Mouse (Mus musculus) left cerebral cortex, adult 2 months (tissue): ENCODE results near the gene Tac2. TPM values are rescaled to one million over a fixed set of nuclear protein-coding genes. Genes with fewer than 3 reads are reported as not detected.

Experiments
- DNase-seq, 2 experiments: peaks; one replicate each; pipeline ENCODE4 v3.0.0; 2021 to 2022; ENCODE audit warnings: low spot score in 2 of 2, mixed read lengths in 1 of 2; ENCODE audit errors: extremely low spot score in 1 of 2
- H3K27ac ChIP-seq: fragments of 200-600 bp; 2 replicates; pipeline ENCODE4 v1.8.1; 2022
- H3K4me3 ChIP-seq: fragments of 200-600 bp; 2 replicates; pipeline ENCODE4 v1.8.1; 2022
- CTCF ChIP-seq: fragments of 200-600 bp; IDR thresholded peaks from 2 replicates; pipeline ENCODE4 v1.8.1; 2022; ENCODE audit warnings: antibody characterized with exemption, mild to moderate bottlenecking, moderate library complexity
- intact Hi-C: fragments of 180-260 bp; cut with DNase I; formaldehyde crosslinking; loops from one replicate; pipeline ENCODE4 v1.15.1; 2025
- long read RNA-seq, 2 experiments: library from polyadenylated mRNA; stranded (forward); transcript quantifications; one replicate each; pipeline ENCODE4 v2.0.0; 2021; ENCODE audit warnings: borderline mapping rate in 2 of 2
- total RNA-seq, 2 experiments: library from RNA; stranded (reverse); gene quantifications; 2 replicates each; pipeline ENCODE4 v1.2.3; 2021

Gene Tac2
- total RNA-seq, result 10 to 100 TPM; 13.9 to 14.9 TPM
- long read RNA-seq, experiment 1, partial matches to known transcripts, result 0 of 1 reads
- long read RNA-seq, experiment 1, other reads (novel, unspliced or antisense), result 0 of 1 reads
- long read RNA-seq, experiment 2, partial matches to known transcripts, result 3 of 8 reads
- long read RNA-seq, experiment 2, other reads (novel, unspliced or antisense), result 1 of 8 reads

DNA sequence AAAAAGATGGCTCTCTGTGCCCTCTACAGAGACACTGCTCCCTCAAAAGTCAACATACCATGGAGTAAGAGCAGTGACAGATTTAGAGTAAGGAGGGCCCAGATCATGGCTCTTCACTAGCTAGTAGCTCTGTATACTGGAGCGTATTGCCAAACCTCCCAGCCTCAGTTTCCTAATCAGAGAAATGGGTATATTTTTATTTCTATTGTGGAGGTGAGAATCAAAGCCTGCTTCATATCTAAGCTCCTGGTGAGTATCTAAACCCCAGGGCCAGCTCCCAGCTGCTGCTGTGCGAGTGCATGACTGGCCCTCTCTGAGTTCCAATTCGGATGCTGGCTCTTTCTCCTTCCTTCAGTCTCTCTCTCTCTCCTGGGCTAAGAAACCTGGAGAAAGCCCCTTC is at the start of gene Tac2:
Gene Tac2 (plus strand): TSS at position 301 of the 400 bp plus-strand sequence.
- Histone ChIP-seq H3K4me3 (no peak within 1 kb of the TSS), H3K27ac (no peak within 1 kb of the TSS)
- intact Hi-C loops, result no loop called here
- no peak for TF ChIP-seq CTCF
- DNase-seq, result no peak

DNA sequence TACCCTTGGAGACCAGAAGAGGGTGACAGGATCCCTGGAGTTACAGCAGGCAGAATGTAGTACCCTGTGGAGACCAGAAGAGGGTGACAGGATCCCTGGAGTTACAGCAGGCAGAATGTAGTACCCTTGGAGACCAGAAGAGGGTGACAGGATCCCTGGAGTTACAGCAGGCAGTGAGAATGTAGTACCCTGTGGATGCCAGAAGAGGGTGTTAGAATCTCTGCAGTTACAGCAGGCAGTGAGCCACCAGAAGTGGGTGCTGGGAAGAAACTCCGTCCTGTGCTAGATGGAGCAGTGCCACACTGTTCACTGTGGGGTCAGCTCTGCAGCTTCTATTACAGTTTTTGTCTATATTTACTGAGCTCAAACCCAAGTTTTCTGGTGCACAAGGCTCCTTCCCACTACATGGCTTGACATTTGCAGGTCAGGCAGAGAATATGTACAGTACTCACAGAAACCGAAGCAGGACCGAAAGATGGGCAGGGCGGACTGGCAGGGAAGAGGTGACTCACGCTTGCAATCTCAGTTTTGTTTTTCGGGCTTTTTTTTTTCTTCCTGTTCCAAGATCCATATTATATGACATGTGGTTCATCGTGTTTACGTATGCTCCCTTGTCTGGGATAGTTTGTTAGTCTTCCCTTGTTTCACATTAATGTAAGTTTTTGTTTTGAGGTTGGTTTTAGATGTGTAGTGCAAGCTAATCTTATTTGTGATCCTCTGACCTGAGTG is 49.3 kb upstream of the Tac2 start:
- peak overlapping the region; percentile 50; the same call in 1 of the 2 replicates for H3K27ac ChIP-seq

DNA sequence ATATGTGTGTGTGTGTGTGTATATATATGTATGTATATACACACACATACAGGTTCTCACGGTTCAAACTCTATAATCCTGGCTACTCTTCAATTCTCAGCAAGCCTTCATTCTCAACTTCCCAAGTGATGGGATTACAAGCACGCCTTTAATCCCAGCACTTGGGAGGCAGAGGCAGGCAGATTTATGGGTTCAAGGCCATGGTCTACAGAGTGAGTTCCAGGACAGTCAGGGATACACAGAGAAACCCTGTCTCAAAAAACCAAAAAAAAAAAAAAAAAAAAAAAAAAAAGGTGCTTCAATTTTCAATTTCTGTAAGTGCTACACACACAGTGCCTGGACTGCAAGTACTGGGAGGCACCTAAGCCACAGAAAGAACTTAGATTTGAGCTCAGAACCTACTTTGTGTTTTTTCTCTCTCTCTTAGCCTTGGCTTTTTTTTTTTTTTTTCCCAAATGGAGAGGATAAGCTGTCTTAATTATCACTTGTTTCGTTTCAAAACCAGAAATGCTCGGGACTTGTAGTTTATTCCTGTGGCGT is 48.3 kb upstream of the Tac2 start:
- H3K4me3 ChIP-seq, result peak overlapping the region; percentile 48
- intact Hi-C loops, result loop anchor here (2.0 to 5.0 kb wide), 2 partner anchors 33 to 261 kb away; partner anchors contain the start of gene Stat6
- peak overlapping the region; percentile 89 for H3K27ac ChIP-seq
- DNase-seq, result no peak
- TF ChIP-seq CTCF, result no peak

More for the DNA sequence above, 49.3 kb upstream of the Tac2 start:
- peak; percentile 87 to 89 for DNase-seq
- intact Hi-C loops, result loop anchor here (2.0 to 5.0 kb wide), 2 partner anchors 32 to 262 kb away; partner anchors contain the start of gene Stat6
- no peak overlapping the region for H3K4me3 ChIP-seq
- TF ChIP-seq CTCF, result peak; percentile 100

DNA sequence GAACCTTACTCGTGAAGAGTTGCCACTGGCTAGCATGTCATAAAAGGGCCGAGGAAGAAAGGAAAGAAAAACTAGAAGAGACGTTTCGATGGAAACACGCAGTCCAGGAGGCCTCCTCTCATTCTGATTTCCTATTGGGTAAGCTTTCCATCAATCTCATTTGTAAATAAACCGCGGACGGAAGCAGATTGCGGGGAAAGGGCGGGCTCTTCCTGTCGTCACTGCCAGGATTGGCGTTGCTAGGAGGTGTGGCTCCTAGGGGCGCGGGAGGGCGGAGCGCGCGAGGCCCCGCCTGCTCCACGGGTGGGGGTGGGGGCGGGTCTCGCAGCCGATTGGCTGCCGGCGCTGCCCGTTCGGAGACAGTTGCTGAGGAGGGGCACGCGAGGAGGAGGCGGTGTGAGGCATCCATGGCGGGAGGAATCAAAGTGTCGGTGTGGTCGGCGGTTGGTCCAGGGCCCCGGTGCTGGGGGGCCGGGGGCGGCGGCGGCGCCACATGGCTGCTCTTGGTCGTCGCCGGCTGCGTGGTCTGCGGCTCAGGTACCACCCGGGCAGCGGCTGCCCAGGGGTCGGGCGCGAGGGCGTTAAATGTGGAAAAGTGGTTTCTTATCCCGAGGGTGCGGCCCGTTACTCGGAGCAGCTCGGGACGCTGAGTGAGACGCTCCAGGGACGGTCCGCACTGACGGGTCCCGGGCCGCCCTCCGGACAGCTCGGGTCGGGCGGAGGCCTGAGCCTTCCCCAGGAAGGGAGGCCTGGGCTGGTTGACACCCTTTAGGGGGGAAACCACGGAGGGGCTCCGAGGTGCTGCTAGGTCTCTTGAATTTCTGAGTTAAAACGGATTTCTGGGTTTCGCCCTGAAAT is 47.4 kb upstream of the Tac2 start:
- H3K27ac ChIP-seq, result peak overlapping the region; percentile 89
- no peak for TF ChIP-seq CTCF
- H3K4me3 ChIP-seq, result peak overlapping the region; percentile 66
- intact Hi-C loops, result loop anchor here (5.0 kb wide), 1 partner anchor 260 kb away; no protein-coding TSS in a partner anchor
- DNase-seq, result peak; percentile 88 to 93

DNA sequence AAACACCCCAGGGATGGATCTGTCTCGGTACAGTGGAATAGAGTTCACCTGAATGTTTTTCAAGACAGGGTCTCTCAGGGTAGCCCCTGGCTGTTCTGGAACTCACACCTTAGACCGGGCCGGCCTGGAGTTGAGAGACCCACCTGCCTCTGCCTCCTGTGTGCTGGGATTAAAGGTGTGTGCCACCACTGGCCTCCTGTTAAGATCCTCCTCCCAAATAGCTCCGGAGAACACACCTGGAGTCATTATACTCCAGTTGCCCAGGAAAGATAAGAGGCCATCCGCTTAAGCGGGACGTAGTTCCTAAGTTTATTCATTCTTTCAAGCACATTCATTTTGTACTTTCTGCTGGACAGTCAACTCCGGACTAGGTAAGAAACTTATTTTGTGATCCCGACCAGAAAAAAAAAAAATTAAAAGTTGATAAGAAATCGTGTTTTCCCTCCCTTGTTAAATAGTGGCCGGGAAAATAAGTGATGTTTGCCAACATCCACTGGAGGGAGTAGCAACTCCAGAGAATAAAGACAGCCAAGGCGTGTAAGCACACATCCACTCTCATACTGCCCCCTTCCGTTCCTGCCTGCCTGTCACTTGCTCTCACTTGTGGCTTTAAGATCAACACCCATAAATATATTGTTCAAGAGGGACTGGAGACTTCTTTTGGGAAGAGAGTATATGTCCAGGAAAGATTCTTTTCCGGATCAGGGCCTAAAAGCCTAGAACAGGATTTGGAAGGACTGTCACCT is 46.5 kb upstream of the Tac2 start:
- DNase-seq, result peak in 1 of 2 experiments; percentile 51
- Histone ChIP-seq H3K27ac (no peak overlapping the region), H3K4me3 (peak overlapping the region; percentile 66)
- peak; percentile 77 for TF ChIP-seq CTCF
- intact Hi-C loops, result loop anchor here (2.0 to 5.0 kb wide), 2 partner anchors 59 to 260 kb away; no protein-coding TSS in a partner anchor

DNA sequence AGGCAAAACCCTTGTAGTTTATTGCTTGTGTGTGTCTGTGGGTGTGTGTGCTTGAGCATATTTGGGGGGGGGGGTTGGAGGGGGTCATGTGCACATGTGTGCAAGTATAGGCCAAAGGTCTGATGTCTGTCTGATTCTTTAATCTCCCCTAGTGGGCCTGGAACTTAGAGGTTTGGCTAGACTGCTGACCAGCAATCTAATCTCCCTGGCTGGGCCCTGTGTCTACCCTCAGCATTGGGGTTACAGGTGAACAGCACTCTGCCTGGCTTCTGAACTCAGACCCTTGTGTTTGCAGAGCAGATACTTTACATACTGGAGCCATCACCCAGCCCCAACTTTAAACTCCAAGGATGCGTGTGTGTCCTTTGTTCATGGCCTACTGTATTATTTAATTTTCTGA is 45.1 kb upstream of the Tac2 start:
- TF ChIP-seq CTCF, result no peak
- Histone ChIP-seq H3K4me3 (no peak overlapping the region), H3K27ac (no peak overlapping the region)
- no peak for DNase-seq
- intact Hi-C loops, result loop anchor here (2.0 to 5.0 kb wide), 2 partner anchors 58 to 258 kb away; no protein-coding TSS in a partner anchor

DNA sequence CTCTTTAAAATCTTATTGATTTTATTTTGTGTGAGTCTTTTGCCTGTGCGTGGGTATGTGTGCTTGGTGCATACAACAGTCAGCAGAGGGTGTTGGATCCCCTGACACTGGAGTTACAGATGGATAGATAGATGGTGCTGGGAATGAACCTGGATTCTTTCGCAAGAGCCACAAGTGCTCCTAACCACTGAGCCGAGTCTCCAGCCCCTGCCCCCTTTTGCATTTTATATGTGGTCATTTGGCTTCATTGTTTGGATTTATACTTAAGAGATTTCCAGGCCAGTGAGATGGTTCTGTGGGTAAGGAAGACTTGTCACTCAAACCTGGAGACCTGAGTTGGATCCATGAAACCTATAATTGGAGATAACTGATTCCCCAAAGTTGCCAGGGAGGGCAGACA is 44.4 kb upstream of the Tac2 start:
- intact Hi-C loops, result loop anchor here (2.0 to 5.0 kb wide), 2 partner anchors 57 to 257 kb away; no protein-coding TSS in a partner anchor
- no peak for TF ChIP-seq CTCF
- no peak overlapping the region for H3K4me3 ChIP-seq
- no peak for DNase-seq
- H3K27ac ChIP-seq, result no peak overlapping the region

DNA sequence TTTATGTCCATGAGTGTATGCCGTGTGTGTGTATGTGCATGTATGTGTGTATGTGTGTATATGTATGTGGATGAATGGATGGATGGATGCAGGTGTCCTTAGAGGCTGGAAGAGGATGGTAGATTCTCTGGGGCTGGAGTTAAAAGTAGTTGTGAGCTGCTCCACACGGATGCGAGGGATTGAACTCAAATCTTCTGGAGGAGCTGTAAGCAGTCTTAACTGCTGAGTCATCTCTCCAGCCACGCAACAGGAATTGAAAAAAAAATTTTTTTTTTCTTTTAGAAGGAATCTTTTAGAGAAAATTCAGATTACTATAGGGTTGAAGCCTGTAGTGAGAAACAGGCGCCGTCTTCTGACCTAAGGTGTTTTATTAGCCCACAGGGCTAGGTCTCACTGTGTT is 41.4 kb upstream of the Tac2 start:
- DNase-seq, result no peak
- TF ChIP-seq CTCF, result no peak
- H3K27ac ChIP-seq, result no peak overlapping the region
- intact Hi-C loops, result no loop called here
- no peak overlapping the region for H3K4me3 ChIP-seq

DNA sequence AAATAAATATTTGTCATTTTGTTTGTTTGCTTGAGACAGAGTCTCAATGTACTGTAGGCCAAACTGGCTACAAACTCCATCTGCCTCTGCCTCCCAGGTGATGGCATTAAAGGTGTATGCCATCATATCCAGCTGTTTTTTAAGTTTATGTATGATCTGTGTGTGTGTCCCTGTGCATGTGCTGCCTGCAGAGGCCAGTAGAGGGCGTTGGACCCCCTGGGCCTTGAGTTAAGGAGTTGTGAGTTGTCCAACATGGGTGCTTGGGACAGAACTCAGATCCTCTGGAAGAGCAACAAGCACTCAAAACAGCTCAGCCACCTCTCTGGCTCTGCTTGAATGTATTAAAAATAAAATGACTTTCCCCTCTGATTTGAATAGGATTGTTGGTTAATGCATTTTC is 33.2 kb upstream of the Tac2 start:
- peak; percentile 3; the same call in 1 of the 2 replicates for TF ChIP-seq CTCF
- intact Hi-C loops, result no loop called here
- H3K4me3 ChIP-seq, result no peak overlapping the region
- DNase-seq, result no peak
- no peak overlapping the region for H3K27ac ChIP-seq

DNA sequence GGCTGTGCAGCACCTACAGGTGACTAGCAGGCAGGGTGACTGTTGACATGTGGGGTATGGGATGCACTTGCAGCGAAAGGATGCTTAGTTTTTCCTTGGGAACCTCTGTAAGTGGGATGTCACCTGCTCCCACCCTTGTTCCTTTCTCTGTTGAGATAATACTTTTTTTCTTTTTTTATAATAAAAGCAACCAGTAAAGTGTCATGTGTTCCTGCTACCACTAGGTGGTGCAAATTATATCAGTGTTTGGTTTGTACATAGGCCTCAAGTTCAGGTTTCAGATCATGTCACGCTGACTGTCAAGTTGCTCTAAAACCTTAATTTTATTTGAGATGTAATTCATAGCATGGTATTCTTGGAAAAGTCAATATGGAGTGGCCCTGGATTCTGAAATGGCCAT is 29.6 kb upstream of the Tac2 start:
- intact Hi-C loops, result loop anchor here (2.0 to 5.0 kb wide), 3 partner anchors 40 to 313 kb away; partner anchors contain the start of gene Hsd17b6
- no peak for DNase-seq
- Histone ChIP-seq H3K27ac (no peak overlapping the region), H3K4me3 (no peak overlapping the region)
- peak; percentile 88 for TF ChIP-seq CTCF
